Mouse (Mus musculus): ENCODE data around the gene Ankrd6. TPM values are rescaled to one million over a fixed set of nuclear protein-coding genes. Genes with fewer than 3 reads are reported as not detected.

Gene Ankrd6
- polyA plus RNA-seq (2015; fragmentation: Nextera tagmentation; extraction: Ambion mirVana), result 12.1 and 13.1 TPM in 2 replicates

DNA sequence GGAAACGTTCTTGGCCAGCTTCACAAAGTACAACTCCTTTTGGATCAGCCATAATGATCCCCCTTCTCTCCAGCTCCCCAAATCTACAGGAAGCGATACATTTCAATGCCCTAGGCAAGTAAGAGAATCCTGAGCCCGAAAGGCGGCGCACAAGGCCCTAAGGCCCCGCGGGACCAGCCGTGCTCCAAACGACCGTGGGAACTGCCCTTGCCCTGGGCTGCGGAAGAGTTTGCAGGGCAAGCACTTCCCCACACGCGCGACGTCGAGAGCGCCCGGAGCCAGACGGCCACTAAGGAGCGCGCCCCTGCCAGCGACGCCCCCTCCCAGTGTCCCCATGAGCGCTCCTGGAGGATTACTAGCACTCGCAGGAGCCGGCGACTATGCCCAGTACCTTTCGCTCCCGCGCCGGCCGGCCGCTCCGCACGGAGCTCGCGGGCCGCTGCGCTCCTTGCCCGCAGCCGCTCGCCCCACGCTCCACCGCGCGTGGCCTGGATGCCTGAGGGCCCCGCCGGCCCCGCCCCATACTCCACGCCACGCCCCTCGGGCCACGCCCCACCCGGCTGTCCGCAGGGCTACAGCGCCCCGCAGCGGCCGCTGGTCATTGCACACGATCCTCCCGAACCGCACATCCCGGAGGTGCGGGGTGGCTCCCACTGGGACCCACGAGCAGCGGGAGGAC lies at the start of gene Ankrd6:
Gene Ankrd6 (minus strand): TSS at position 486 of the 679 bp plus-strand sequence.
- Histone ChIP-seq H3K36me3 (no peaks in the 10 kb centered on the region), H3K9ac (peak within 1 kb of the TSS; percentile 69), H3K4me3 (replicated peaks) (peak within 1 kb of the TSS; percentile 86), H3K27me3 (peaks cover 11% of the 10 kb centered on the region), H3K9me3 (replicated peaks) (no peaks in the 10 kb centered on the region), H3K4me2 (peak within 1 kb of the TSS; percentile 98), H3K4me1 (peaks cover 31% of the 10 kb centered on the region), H3K27ac (peak within 1 kb of the TSS; percentile 41; the same call in 1 of the 2 replicates)
- under 1% methylated on average over 65 of the region's 66 CpGs for WGBS
- peak; percentile 93 for ATAC-seq (replicated peaks; ENCODE audit: low FRiP score)

DNA sequence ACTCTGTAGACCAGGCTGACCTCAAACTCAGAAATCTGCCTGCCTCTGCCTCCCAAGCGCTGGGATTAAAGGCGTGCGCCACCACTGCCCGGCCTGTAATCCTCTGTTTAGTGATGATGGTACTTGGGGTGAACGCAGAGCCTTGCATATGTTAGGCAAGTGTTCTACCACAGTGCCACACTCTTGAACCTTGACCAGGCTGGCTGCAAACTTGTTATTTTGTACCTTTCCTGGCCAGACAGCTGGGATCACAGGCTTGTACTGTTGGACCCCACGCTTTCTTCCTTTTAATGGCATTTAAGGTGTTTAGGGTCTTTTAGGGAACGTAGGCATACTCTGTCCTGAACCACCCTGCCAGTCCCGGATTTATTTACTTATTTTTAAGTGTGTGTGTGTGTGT lies 48.4 kb upstream of the Ankrd6 start:
- no peak overlapping the region for H3K27ac ChIP-seq
- no peak overlapping the region for H3K4me3 ChIP-seq (replicated peaks)
- ATAC-seq (replicated peaks; ENCODE audit: low FRiP score), result no peak
- 95% methylated on average over 8 of the region's 8 CpGs for WGBS
- H3K9ac ChIP-seq, result no peak overlapping the region
- H3K36me3 ChIP-seq, result no peaks in the 10 kb centered on the region
- H3K4me2 ChIP-seq, result no peak overlapping the region
- no peaks in the 10 kb centered on the region for H3K4me1 ChIP-seq
- no peaks in the 10 kb centered on the region for H3K27me3 ChIP-seq
- no peaks in the 10 kb centered on the region for H3K9me3 ChIP-seq (replicated peaks)

DNA sequence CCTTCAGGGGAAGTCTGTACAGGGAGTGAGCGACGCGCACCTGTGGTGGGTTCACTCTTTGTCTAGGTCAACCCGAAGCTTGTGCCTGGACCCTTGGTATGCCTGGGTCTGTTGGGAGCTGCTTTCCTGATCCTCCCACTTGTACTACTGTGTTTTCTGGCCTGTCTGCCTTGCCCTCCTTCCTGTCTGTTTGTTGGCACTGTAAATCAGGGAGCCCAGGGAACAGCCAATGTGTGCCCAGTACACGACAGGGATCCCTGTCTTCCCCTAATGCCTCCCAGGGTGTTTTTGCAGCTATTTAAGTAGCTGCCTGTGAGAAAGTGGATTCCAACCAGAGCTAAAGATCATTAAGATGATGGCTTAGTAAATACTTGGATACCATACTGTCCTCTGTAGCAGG lies 46.9 kb upstream of the Ankrd6 start:
- Histone ChIP-seq H3K4me3 (replicated peaks) (no peak overlapping the region), H3K27ac (no peak overlapping the region), H3K36me3 (no peaks in the 10 kb centered on the region), H3K4me1 (no peaks in the 10 kb centered on the region), H3K9ac (no peak overlapping the region), H3K27me3 (no peaks in the 10 kb centered on the region), H3K9me3 (replicated peaks) (no peaks in the 10 kb centered on the region), H3K4me2 (no peak overlapping the region)
- ATAC-seq (replicated peaks; ENCODE audit: low FRiP score), result no peak
- WGBS, result 71% methylated on average over 5 of the region's 5 CpGs

DNA sequence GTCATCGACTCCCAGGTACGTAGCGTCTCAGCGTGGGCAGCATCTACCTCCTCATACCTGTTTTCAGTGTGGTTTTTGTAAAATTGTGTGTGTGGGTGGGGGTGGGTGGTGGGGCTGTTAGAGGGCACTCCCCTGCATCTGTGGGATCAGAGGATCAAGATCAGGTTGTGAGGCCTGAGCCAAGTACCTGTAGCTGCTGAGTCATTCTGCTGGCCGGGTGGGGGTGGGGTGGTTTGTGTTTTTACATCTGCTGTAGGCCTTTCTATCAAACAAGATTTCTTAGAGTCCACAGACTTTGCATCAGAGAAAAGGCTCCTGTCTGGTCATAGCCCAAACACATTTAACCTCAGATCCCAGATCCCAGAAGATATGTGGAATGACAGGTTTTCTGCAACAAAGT lies 45.4 kb upstream of the Ankrd6 start:
- Histone ChIP-seq H3K27me3 (no peaks in the 10 kb centered on the region), H3K9me3 (replicated peaks) (no peaks in the 10 kb centered on the region), H3K4me2 (no peak overlapping the region), H3K36me3 (no peaks in the 10 kb centered on the region), H3K4me1 (no peaks in the 10 kb centered on the region), H3K4me3 (replicated peaks) (no peak overlapping the region), H3K27ac (no peak overlapping the region), H3K9ac (no peak overlapping the region)
- 94% methylated on average over 5 of the region's 5 CpGs for WGBS
- ATAC-seq (replicated peaks; ENCODE audit: low FRiP score), result no peak

DNA sequence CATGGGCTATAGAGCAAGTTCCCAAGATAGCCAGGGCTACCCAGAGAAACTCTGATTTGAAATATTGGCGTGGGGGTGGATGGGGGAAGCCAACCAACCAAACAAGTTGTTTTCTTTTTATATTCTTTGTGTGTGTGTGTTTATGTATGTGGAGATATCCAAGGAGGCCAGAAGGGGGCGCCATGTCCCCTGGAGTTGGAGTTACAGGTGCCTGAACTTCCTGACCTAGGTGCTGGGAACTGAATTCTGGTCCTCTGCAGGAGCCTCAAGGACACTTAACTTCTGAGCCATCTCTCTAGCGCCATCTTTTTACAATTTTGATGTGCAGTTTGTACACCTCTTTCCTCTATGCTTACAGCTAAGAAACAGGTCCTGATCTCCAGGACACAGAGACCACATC lies 43.5 kb upstream of the Ankrd6 start:
- no peaks in the 10 kb centered on the region for H3K27me3 ChIP-seq
- H3K4me1 ChIP-seq, result no peaks in the 10 kb centered on the region
- no peak overlapping the region for H3K9ac ChIP-seq
- no peaks in the 10 kb centered on the region for H3K36me3 ChIP-seq
- no peak overlapping the region for H3K27ac ChIP-seq
- H3K4me3 ChIP-seq (replicated peaks), result no peak overlapping the region
- WGBS, result 80% methylated on average over 3 of the region's 3 CpGs
- no peaks in the 10 kb centered on the region for H3K9me3 ChIP-seq (replicated peaks)
- H3K4me2 ChIP-seq, result no peak overlapping the region
- no peak for ATAC-seq (replicated peaks; ENCODE audit: low FRiP score)

DNA sequence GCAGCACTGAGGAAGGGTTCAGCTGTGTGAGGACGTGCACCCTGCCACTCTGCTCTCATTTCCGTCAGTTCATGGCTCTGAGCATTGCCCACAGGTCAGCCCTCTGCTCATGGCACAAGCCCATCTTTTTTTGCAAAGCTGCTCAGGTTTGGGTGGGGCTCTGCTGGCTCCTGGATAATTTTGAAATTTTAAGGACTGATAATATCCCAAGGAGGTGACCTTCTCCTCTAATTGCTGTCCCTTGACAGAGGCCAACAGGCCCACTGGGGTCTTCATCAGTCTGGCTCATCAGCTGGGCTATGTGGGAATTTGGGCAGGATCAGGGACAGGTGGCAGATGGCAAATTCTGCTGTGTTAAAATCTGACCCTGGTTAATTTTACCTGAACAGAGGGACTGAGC lies 38.7 kb upstream of the Ankrd6 start:
- Histone ChIP-seq H3K27me3 (no peaks in the 10 kb centered on the region), H3K9me3 (replicated peaks) (no peaks in the 10 kb centered on the region), H3K4me3 (replicated peaks) (no peak overlapping the region), H3K9ac (no peak overlapping the region), H3K36me3 (no peaks in the 10 kb centered on the region), H3K4me1 (peaks cover 12% of the 10 kb centered on the region), H3K27ac (no peak overlapping the region), H3K4me2 (no peak overlapping the region)
- ATAC-seq (replicated peaks; ENCODE audit: low FRiP score), result no peak
- 74% methylated on average over 2 of the region's 2 CpGs for WGBS

DNA sequence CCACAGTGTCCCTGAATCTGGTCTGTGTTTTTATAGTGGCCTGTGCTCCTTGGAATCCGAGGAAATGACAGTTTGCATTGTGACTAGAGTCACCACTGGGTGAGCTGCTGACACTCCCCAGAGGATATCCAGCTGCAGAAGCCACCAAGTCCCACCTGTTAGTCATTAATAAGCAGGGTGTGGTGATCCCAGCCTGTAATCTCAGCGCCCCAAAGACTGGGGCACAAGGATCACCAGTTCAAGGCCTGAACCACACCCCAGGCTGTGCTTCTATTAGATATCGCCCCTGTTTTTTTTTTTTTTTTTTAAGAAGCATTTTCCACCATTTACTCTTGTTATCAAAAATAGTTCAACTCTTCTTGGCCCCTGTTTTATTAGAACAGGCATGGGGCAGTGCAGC lies 36.4 kb upstream of the Ankrd6 start:
- no peak for ATAC-seq (replicated peaks; ENCODE audit: low FRiP score)
- Histone ChIP-seq H3K4me3 (replicated peaks) (no peak overlapping the region), H3K36me3 (no peaks in the 10 kb centered on the region), H3K27ac (no peak overlapping the region), H3K9ac (no peak overlapping the region), H3K4me1 (peaks cover 20% of the 10 kb centered on the region), H3K9me3 (replicated peaks) (no peaks in the 10 kb centered on the region), H3K4me2 (no peak overlapping the region), H3K27me3 (no peaks in the 10 kb centered on the region)
- 46% methylated on average over 3 of the region's 3 CpGs for WGBS

DNA sequence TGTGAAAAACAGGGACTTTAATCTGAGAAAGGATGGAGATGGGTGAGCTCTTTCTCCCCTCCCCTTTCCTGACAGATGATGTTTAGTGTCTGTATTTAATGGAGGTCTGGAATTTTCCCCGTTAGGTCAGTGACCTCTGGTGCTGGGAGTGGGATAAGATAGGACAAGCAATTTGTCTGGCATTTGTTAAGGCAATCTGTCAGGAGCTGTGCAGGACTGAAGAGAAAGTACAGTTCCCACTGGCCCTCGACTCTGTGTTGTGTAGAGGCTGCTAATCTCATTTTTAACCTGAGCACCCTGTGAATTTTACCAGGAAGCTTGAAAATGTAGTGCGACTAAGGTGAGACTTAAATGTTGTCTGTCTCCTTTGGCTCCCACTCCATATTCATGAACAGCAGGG lies 35.0 kb upstream of the Ankrd6 start:
- Histone ChIP-seq H3K4me3 (replicated peaks) (no peak overlapping the region), H3K36me3 (no peaks in the 10 kb centered on the region), H3K27ac (no peak overlapping the region), H3K4me1 (peaks cover 26% of the 10 kb centered on the region), H3K9ac (no peak overlapping the region), H3K27me3 (no peaks in the 10 kb centered on the region), H3K4me2 (0 out of 2 replicates have a peak overlapping the region, but pooled peaks have one; percentile 99), H3K9me3 (replicated peaks) (no peaks in the 10 kb centered on the region)
- 13% methylated on average over 3 of the region's 3 CpGs for WGBS
- ATAC-seq (replicated peaks; ENCODE audit: low FRiP score), result no peak

DNA sequence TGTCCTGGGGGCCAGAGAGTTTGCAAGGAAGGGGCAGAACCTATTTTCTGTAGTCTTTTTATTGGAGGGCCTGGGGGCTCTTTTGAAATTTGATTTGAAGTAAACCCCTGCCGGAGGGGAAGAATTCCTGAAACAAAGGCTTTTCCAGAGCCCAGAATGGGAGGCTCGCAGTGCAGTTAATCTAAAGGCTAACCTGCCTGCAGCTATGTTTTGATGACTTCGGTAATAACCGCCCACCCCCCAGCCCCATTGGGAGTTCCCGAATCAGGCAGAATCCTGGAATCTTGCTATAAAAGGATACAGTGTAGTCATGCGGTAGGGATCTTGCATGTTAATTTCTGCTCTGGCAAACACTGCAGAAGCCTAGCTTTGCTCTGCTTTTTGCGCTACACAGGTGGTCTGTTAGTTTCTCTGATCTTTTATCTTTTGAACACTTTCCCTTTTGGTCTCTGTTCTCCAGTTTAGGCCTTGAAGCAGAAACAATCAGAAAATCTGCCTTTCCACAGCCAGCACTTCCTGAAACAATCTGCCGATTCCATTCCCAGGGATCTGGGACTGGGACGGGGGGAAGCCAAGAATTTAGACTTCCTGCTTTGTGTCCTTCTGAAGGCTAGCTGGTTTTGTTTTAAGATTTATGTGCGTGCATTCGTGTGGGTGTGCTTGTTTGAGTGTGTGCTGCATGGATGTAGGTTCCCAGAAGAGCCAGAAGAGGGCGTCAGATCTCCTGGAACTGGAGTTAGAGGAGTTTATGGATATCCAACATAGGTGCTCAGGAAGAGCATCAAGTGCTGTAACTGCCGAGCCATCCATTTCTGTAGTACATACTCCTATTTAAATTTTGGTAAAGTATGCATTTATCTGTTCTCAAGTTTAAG lies 34.4 kb upstream of the Ankrd6 start:
- Histone ChIP-seq H3K27ac (peak overlapping the region; percentile 7), H3K36me3 (no peaks in the 10 kb centered on the region), H3K9me3 (replicated peaks) (no peaks in the 10 kb centered on the region), H3K4me3 (replicated peaks) (peak overlapping the region; percentile 83), H3K27me3 (no peaks in the 10 kb centered on the region), H3K9ac (0 out of 2 replicates have a peak overlapping the region, but pooled peaks have one; percentile 78), H3K4me1 (peaks cover 26% of the 10 kb centered on the region), H3K4me2 (peak overlapping the region; percentile 99)
- WGBS, result 14% methylated on average over 13 of the region's 13 CpGs
- ATAC-seq (replicated peaks; ENCODE audit: low FRiP score), result no peak

DNA sequence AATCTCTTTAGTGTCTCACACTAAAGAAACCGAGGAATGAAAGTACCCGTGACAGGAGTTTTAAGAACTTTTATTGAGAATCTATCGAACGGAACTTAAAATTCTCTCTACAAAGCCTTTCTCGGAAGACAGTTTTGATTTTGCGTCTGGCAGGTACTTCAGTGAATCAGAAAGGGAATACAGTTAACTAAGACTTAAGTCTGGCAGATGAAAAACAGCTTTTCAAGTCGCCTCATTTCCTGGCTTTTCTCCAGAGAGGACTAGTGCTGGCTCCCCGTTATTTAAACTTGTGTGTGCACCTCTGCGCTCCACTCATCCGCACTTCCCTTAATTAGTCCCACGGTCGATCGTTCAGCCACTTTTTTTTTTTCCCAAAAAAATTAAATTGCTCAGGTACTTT lies 33.6 kb upstream of the Ankrd6 start:
- Histone ChIP-seq H3K9me3 (replicated peaks) (no peaks in the 10 kb centered on the region), H3K4me3 (replicated peaks) (peak overlapping the region; percentile 83), H3K27ac (peak overlapping the region; percentile 7; the same call in 1 of the 2 replicates), H3K27me3 (no peaks in the 10 kb centered on the region), H3K4me1 (peaks cover 26% of the 10 kb centered on the region), H3K4me2 (peak overlapping the region; percentile 99), H3K36me3 (no peaks in the 10 kb centered on the region), H3K9ac (peak overlapping the region; percentile 78)
- no peak for ATAC-seq (replicated peaks; ENCODE audit: low FRiP score)
- WGBS, result 1% methylated on average over 13 of the region's 13 CpGs

DNA sequence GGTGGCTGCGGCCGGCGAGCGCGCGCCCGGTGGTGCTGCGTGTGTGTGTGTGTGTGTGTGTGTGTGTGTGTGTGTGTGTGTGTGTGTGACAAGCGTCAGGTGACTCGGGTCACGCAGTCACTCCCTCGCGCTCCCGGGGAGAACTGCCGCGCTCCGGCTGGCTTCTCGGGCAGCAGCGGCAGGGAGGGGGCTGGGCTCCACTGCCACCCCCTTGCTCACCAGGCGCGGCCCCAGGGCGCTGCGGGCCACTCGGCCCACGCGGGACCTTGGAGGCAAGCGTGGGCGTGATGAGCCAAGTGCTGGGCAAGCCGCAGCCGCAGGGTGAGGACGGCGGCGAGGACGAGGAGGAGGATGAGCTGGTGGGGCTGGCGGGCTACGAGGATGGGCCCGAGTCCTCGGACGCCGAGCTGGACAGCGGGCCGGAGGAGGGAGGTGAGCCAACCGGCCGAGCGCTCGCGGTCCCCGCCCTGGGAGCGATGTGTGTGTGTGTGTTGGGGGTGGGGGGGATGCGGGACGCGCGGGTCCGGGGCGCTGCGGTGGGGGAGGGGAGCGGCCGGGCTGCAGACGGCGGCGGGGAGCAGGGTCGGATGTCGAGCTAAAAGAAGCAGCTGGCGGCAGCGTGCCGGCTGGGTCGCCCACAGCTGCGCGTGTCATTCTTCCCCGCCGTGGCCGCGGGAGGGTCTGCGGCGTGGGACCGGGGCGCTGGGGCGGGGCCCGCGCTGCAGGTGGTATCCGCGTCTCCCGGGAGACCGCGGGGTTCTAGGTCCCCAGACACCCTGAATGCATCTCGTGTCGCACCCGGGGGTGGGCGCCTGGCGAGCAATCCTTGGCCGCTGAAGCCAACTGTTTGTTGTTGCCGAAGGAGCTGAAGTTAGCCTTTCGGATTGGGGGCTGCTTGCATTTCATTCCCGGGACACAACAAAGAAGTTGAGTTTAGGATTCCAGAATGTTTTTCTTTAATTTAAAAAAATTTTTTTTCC lies 32.8 kb upstream of the Ankrd6 start:
- no peaks in the 10 kb centered on the region for H3K36me3 ChIP-seq

More for the DNA sequence above, 32.8 kb upstream of the Ankrd6 start:
- Histone ChIP-seq H3K4me2 (peak overlapping the region; percentile 99), H3K27ac (peak overlapping the region; percentile 89), H3K27me3 (no peaks in the 10 kb centered on the region), H3K4me1 (peaks cover 26% of the 10 kb centered on the region), H3K4me3 (replicated peaks) (peak overlapping the region; percentile 83), H3K9ac (peak overlapping the region; percentile 78), H3K9me3 (replicated peaks) (no peaks in the 10 kb centered on the region)
- 1% methylated on average over 87 of the region's 94 CpGs for WGBS
- ATAC-seq (replicated peaks; ENCODE audit: low FRiP score), result peak; percentile 82
